Mouse (Mus musculus) midbrain, embryonic 16.5 days (tissue): ENCODE data around the gene Tph1. TPM values are rescaled to one million over a fixed set of nuclear protein-coding genes. Genes with fewer than 3 reads are reported as not detected.

Experiments
- ATAC-seq: fragments of 200-750 bp; cut with Nextera tagmentation; 2 replicates; pipeline ENCODE4 v1.8.0; 2017; ENCODE audit warnings: moderate TSS enrichment
- H3K27ac ChIP-seq: fragments of 300-500 bp; sonication (generic); 2 replicates; pipeline ENCODE4 v1.5.1; 2014; ENCODE audit warnings: mild to moderate bottlenecking, low read length, mixed read lengths
- H3K27me3 ChIP-seq: fragments of 300-500 bp; sonication (generic); 2 replicates; pipeline ENCODE4 v1.6.1; 2014; ENCODE audit warnings: low read depth, low read length, mixed read lengths; ENCODE audit not compliant: control insufficient read depth, insufficient read depth
- H3K36me3 ChIP-seq: fragments of 300-500 bp; sonication (generic); 2 replicates; pipeline ENCODE4 v1.6.1; 2014; ENCODE audit warnings: mild to moderate bottlenecking, low read length, moderate library complexity, mixed read lengths; ENCODE audit not compliant: control insufficient read depth, insufficient read depth
- H3K4me1 ChIP-seq: fragments of 300-500 bp; sonication (generic); 2 replicates; pipeline ENCODE4 v1.6.1; 2014; ENCODE audit warnings: mild to moderate bottlenecking, low read length, mixed read lengths; ENCODE audit not compliant: control insufficient read depth, insufficient read depth
- H3K4me2 ChIP-seq: fragments of 300-500 bp; sonication (generic); 2 replicates; pipeline ENCODE4 v1.6.1; 2014; ENCODE audit warnings: mild to moderate bottlenecking, low read length, mixed read lengths
- H3K4me3 ChIP-seq: fragments of 300-500 bp; sonication (generic); 2 replicates; pipeline ENCODE4 v1.5.1; 2014; ENCODE audit warnings: low read depth, mild to moderate bottlenecking, low read length, moderate library complexity, mixed read lengths
- H3K9ac ChIP-seq: fragments of 300-500 bp; sonication (generic); 2 replicates; pipeline ENCODE4 v1.6.1; 2014; ENCODE audit warnings: low read depth, low read length, mixed read lengths
- H3K9me3 ChIP-seq: fragments of 300-500 bp; sonication (generic); replicated peaks from 2 replicates; pipeline ENCODE4 v1.6.1; 2014; ENCODE audit warnings: mild to moderate bottlenecking, low read length, mixed read lengths; ENCODE audit not compliant: control insufficient read depth, poor library complexity, severe bottlenecking
- WGBS: fragments of 180-500 bp; shearing (Covaris S2); extraction: QIAGEN DNeasy Blood & Tissue Kit; methylation state at CpG from one replicate; pipeline ENCODE4 v1.1.7; 2014; 5-methylcytosine and 5-hydroxymethylcytosine counted together
- polyA plus RNA-seq: library from polyadenylated mRNA; unstranded; fragments of >200 nt; fragmentation: Nextera tagmentation; extraction: Ambion mirVana; gene quantifications from 2 replicates; pipeline ENCODE4 v1.2.1, GENCODE M21; 2015

Tph1 gene
- polyA plus RNA-seq, 1 experiment from 2014 or later = 0.60 TPM

DNA sequence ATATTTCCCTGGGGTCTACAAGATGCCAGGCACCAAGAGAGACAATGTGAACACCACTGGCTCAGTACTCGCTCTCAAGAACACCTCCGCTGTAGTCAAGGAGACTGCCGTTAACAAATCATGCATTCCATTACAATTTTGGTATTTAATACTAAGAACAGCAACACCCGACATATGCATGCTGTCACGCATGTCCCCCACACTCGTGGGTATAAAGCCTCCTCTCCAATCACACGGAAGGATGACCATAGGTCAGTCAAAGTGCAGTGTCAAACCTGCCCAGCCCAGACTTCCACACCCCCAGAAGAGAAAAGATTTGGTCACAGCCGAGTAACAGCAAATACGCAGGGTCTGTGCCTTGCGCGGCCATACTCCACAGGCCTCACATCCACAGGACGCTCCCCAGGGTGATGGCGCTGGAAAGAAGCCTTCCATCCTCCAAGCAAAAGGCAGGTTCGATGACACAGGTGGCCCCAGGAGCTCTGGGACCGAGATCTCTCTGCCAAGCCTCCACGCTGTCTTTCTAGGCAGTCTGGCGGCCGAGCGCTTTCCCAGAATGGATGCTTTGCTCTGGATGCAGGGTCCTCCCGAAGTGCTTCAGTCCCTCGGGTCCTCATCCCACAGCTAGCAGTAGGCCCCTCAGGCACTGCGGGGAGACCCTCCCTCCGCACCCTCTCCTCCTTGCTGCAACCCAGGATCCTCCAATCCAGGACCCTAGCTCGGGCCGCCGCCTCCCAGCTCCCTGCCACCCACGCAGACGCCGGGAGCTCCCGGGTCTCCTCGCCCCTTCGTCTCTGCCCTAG lies 33.2 kb downstream of the Tph1 start:
- 5% methylated on average over 32 of the region's 32 CpGs for WGBS
- Histone ChIP-seq H3K4me1 (peaks cover 20% of the 10 kb centered on the region), H3K27me3 (no peaks in the 10 kb centered on the region), H3K27ac (peak overlapping the region; percentile 89), H3K4me3 (peak overlapping the region; percentile 78), H3K9ac (peak overlapping the region; percentile 83), H3K36me3 (no peaks in the 10 kb centered on the region), H3K9me3 (no peaks in the 10 kb centered on the region), H3K4me2 (peak overlapping the region; percentile 88)
- ATAC-seq = peak; percentile 47

DNA sequence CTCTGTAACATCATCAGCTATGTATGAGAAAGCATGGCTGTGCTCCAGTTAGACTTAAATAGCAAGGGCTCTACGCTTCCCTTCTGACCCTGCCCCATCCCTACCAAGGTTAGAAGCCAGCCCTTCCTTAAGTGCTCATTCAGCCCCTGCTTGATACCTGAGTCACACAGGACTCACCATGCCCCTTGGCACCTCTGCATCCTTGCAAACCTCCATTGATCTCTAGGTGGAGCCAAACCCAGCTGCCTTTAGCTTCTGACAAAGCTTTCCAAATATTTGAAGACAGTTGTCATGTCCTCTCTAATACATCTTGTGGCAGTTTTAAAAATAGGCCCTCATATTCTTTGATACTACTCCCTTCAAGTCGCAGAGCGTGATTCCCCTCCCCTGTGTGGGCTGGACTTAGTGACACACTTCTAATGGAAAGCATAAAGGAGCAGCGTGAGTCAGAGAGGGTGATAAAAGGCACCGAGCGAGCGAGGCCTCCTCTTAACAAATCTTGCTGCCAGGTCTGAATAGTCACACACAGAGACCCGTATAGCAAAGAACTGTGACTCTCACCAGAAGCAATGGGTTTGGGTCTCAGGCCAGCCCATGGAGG lies 43.9 kb downstream of the Tph1 start:
- peak; percentile 51; the same call in 1 of the 2 replicates for ATAC-seq
- Histone ChIP-seq H3K4me1 (no peaks in the 10 kb centered on the region), H3K36me3 (peaks cover 19% of the 10 kb centered on the region), H3K27ac (no peak overlapping the region), H3K4me2 (no peak overlapping the region), H3K27me3 (no peaks in the 10 kb centered on the region), H3K9me3 (no peaks in the 10 kb centered on the region), H3K9ac (no peak overlapping the region), H3K4me3 (no peak overlapping the region)
- WGBS = 41% methylated on average over 8 of the region's 8 CpGs

DNA sequence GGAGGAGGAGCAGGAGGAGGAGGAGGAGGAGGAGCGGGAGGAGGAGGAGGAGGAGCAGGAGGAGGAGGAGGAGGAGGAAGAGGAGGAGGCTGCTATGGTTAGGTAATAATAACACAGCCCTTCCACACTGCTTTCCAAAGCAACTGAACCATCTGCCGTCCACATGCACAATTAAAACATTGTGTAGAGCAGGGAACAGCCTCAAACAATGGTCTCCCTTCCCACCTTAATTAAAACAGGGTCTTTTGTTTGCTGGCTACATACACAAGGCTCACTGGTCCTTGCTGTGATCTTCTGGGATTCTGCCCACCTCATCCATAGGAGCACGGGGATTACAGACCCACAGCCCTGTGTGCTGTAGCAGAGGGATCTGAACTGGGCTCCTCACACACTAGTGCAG lies 48.4 kb downstream of the Tph1 start:
- Histone ChIP-seq H3K4me1 (no peaks in the 10 kb centered on the region), H3K9ac (no peak overlapping the region), H3K27ac (no peak overlapping the region), H3K36me3 (peaks cover 10% of the 10 kb centered on the region), H3K9me3 (no peaks in the 10 kb centered on the region), H3K4me3 (no peak overlapping the region), H3K4me2 (no peak overlapping the region), H3K27me3 (no peaks in the 10 kb centered on the region)
- ATAC-seq = no peak
- WGBS = 60% methylated on average over 2 of the region's 3 CpGs

GRCm38 (mm10) chr7:46618416-46619110 lies 53.8 kb downstream of the Tph1 start:
- H3K27ac ChIP-seq = no peak overlapping the region
- ATAC-seq = no peak
- H3K4me3 ChIP-seq = no peak overlapping the region
- H3K36me3 ChIP-seq = peaks cover 18% of the 10 kb centered on the region
- no peaks in the 10 kb centered on the region for H3K27me3 ChIP-seq
- H3K4me1 ChIP-seq = no peaks in the 10 kb centered on the region
- H3K9ac ChIP-seq = no peak overlapping the region
- H3K4me2 ChIP-seq = no peak overlapping the region
- 94% methylated on average over 23 of the region's 23 CpGs for WGBS
- no peaks in the 10 kb centered on the region for H3K9me3 ChIP-seq

DNA sequence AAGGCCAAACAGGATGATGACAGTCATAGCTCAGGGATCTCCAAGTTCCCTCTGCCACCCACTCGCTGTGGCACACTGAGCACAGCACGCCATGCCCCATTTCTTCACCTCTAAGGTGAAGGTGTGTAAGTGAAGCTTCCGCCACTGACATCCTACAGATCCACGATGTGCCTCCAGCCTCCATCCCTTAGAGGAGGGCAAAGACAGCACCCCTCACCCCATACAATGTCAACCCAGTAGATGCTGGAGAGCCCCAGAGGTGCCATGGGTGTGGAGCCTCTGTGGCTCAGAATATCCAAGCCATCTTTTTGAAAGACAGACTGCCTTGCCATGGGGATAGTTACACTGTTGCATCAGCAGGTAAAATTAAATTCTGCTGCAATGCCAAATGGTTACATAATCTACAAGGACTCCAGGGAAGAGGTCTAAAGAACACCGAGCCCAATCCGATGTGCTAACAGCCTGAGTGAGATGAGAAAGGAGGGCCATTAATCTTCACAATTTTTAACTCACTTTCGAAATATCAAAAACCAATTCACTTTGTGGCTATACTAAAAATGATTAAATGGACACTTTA lies 55.8 kb downstream of the Tph1 start:
- Histone ChIP-seq H3K27me3 (no peaks in the 10 kb centered on the region), H3K9ac (no peak overlapping the region), H3K4me3 (no peak overlapping the region), H3K4me2 (no peak overlapping the region), H3K4me1 (no peaks in the 10 kb centered on the region), H3K9me3 (no peaks in the 10 kb centered on the region), H3K36me3 (peaks cover 18% of the 10 kb centered on the region), H3K27ac (no peak overlapping the region)
- no peak for ATAC-seq
- 93% methylated on average over 7 of the region's 7 CpGs for WGBS

DNA sequence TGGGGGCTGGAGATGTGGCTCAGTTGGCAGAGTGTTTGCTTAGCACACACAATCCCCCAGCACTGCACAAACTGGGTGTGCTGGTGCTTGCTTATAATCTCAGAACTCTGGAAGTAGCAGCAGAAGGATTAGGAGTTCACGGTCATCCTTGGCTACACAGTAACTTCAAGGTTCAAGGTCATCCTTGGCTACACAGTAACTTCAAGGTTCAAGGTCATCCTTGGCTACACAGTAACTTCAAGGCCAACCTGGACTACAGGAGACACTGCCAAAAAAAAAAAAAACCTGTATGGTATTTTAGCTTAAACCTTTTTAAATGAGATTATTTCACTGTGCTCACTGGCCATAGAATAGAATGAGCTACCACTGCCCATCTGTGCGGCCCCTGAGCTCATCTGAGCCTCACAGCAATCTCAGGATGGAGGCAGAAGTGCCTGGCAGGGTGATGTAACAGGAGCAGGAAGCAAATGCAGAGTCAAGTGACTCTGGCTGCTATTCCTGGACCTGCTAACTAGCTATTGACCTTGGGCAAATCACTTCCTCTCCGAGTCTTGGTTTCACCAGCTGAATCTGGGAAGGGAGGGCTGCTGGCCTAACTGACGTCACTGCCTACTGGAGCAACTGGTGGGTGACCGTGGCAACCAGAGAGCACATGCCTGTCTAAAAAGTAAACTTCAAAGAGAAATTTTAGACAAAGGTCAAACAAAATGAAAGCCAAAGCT lies 56.9 kb downstream of the Tph1 start:
- no peak overlapping the region for H3K4me2 ChIP-seq
- H3K27me3 ChIP-seq = no peaks in the 10 kb centered on the region
- no peak overlapping the region for H3K4me3 ChIP-seq
- H3K9me3 ChIP-seq = no peaks in the 10 kb centered on the region
- peaks cover 16% of the 10 kb centered on the region for H3K36me3 ChIP-seq
- no peaks in the 10 kb centered on the region for H3K4me1 ChIP-seq
- no peak overlapping the region for H3K27ac ChIP-seq
- no peak overlapping the region for H3K9ac ChIP-seq
- ATAC-seq = no peak
- WGBS = 74% methylated on average over 5 of the region's 5 CpGs

- no peaks in the 10 kb centered on the region for H3K4me1 ChIP-seq
- no peak overlapping the region for H3K4me3 ChIP-seq
- WGBS = 96% methylated on average over 12 of the region's 12 CpGs
- H3K4me2 ChIP-seq = no peak overlapping the region
- no peak overlapping the region for H3K27ac ChIP-seq
- H3K36me3 ChIP-seq = peaks cover 14% of the 10 kb centered on the region
- no peaks in the 10 kb centered on the region for H3K27me3 ChIP-seq
- no peak overlapping the region for H3K9ac ChIP-seq
- ATAC-seq = no peak
- H3K9me3 ChIP-seq = no peaks in the 10 kb centered on the region
Measured at GRCm38 (mm10) chr7:46614263-46614662, 58.1 kb downstream of the Tph1 start.

DNA sequence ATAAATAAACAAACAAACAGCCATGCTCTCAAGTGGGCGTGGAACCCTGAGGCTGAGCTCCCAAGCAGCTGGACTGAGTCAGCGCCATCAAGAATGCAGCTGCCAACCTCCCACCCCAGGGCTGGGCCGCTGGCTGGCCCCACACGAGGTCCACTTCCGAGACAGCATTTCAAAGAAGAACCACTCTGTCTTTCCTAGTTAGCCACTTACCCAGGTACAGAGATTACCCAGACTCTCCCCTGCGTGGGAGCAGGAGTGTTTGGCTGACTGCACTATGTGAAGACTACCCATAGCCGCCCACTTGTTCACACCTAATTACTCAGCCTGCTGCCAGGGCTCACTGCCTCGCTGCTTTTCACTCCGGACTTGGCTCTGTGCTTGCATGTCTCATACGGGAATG lies 59.2 kb downstream of the Tph1 start:
- 84% methylated on average over 10 of the region's 10 CpGs for WGBS
- ATAC-seq = no peak
- Histone ChIP-seq H3K4me2 (no peak overlapping the region), H3K27me3 (no peaks in the 10 kb centered on the region), H3K36me3 (peaks cover 10% of the 10 kb centered on the region), H3K9me3 (no peaks in the 10 kb centered on the region), H3K9ac (no peak overlapping the region), H3K27ac (no peak overlapping the region), H3K4me3 (no peak overlapping the region), H3K4me1 (no peaks in the 10 kb centered on the region)
